ENCODE assay signal across 9 mouse cellular contexts in the genomic region with DNA sequence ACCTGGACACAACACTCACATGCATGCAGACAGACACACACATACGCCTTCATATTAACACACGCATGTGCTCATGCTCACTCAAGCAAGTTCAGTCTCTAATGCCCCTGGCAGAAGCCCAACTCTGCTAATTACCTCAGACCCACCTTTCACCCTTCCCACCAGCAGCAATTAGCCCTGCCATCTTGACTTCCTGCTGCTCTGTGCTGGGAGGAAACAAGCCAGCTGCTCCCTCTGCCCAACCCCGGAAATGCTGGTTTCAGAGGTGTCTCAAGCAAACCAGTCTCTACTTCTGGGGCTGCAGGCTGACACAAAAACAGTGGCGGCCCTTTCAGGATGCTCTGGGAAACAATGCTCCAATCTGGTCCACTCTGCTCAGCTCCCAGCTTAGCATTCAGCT. TPM values are rescaled to one million over a fixed set of nuclear protein-coding genes. Genes with fewer than 3 reads are reported as not detected.
DNase-seq lines count a peak whose midpoint lies in the region; ATAC-seq and TF ChIP-seq lines count a peak whose summit lies in the region.
"Had no signal": no experiment of that assay in that cellular context is flagged by ENCODE, and none has a peak within 500 bp of the region (broad histone marks: within the 10 kb centered on the region; RNA-seq: fewer than 3 reads in every experiment).

No protein-coding gene starts in this region.

- no peak overlapping the region for H3K27ac ChIP-seq in midbrain, postnatal 0 days (ENCODE audit: low read depth, low read length)
- H3K27ac ChIP-seq in midbrain, embryonic 15.5 days = no peak overlapping the region
- H3K27ac ChIP-seq in embryonic facial prominence, embryonic 15.5 days (replicated peaks) = peak overlapping the region; percentile 41; the same call in 1 of the 2 replicates

- H3K9ac ChIP-seq in midbrain, postnatal 0 days (replicated peaks; ENCODE audit: low read length, poor library complexity, severe bottlenecking) = no peak overlapping the region
- H3K9ac ChIP-seq in midbrain, embryonic 15.5 days = no peak overlapping the region
- H3K9ac ChIP-seq in embryonic facial prominence, embryonic 15.5 days = no peak overlapping the region

- DNase-seq in midbrain, postnatal 0 days (ENCODE audit: low spot score) = peak; percentile 80
- DNase-seq in liver = peak; percentile 27
- DNase-seq in spleen, adult 18-20 months = peak; percentile 59 to 68
- no peak for DNase-seq in layer of hippocampus, adult 11-12 months (ENCODE audit: low spot score)
- no peak for DNase-seq in layer of hippocampus, postnatal 25 days (ENCODE audit: extremely low spot score in 1 of 2, low spot score in 1 of 2)
- no peak for DNase-seq in right cerebral cortex, postnatal 25 days

- H3K4me2 ChIP-seq in midbrain, postnatal 0 days (ENCODE audit: low read depth, low read length, poor library complexity, severe bottlenecking) = no peak overlapping the region
- H3K4me2 ChIP-seq in midbrain, embryonic 15.5 days = no peak overlapping the region
- H3K4me2 ChIP-seq in embryonic facial prominence, embryonic 15.5 days (replicated peaks) = no peak overlapping the region

- H3K36me3 ChIP-seq in midbrain, postnatal 0 days (ENCODE audit: insufficient read depth, low read length) = no peaks in the 10 kb centered on the region
- H3K36me3 ChIP-seq in midbrain, embryonic 15.5 days (replicated peaks) = no peaks in the 10 kb centered on the region
- H3K36me3 ChIP-seq in embryonic facial prominence, embryonic 15.5 days = no peaks in the 10 kb centered on the region

- ATAC-seq in midbrain, postnatal 0 days (ENCODE audit: low FRiP score) = no peak; the same call in 1 of the 2 replicates
- ATAC-seq in midbrain, embryonic 15.5 days (replicated peaks) = no peak
- ATAC-seq in embryonic facial prominence, embryonic 15.5 days (ENCODE audit: insufficient number of reproducible peaks, low FRiP score, low TSS enrichment, low read depth) = no peak

- H3K4me3 ChIP-seq in midbrain, postnatal 0 days (ENCODE audit: low read depth, low read length) = no peak overlapping the region
- no peak overlapping the region for H3K4me3 ChIP-seq in midbrain, embryonic 15.5 days
- H3K4me3 ChIP-seq in embryonic facial prominence, embryonic 15.5 days (replicated peaks) = no peak overlapping the region
- H3K4me3 ChIP-seq: myocyte had no signal

- no peaks in the 10 kb centered on the region for H3K9me3 ChIP-seq in midbrain, postnatal 0 days (ENCODE audit: low read length)
- H3K9me3 ChIP-seq in midbrain, embryonic 15.5 days = no peaks in the 10 kb centered on the region
- no peaks in the 10 kb centered on the region for H3K9me3 ChIP-seq in embryonic facial prominence, embryonic 15.5 days (replicated peaks)

- H3K27me3 ChIP-seq in midbrain, postnatal 0 days (ENCODE audit: insufficient read depth, low read length) = no peaks in the 10 kb centered on the region
- no peaks in the 10 kb centered on the region for H3K27me3 ChIP-seq in midbrain, embryonic 15.5 days (replicated peaks)
- H3K27me3 ChIP-seq in embryonic facial prominence, embryonic 15.5 days = peaks cover 5% of the 10 kb centered on the region; the same call in 1 of the 2 replicates

- TF ChIP-seq CTCF in midbrain, postnatal 0 days (IDR thresholded peaks at IDR 0.05) = no peak

- H3K4me1 ChIP-seq in midbrain, postnatal 0 days (ENCODE audit: insufficient read depth, low read length) = peaks cover 9% of the 10 kb centered on the region; the same call in 1 of the 2 replicates
- H3K4me1 ChIP-seq in midbrain, embryonic 15.5 days = peaks cover 37% of the 10 kb centered on the region
- peaks cover 56% of the 10 kb centered on the region for H3K4me1 ChIP-seq in embryonic facial prominence, embryonic 15.5 days

- WGBS in midbrain, postnatal 0 days = 58% methylated on average over 4 of the region's 4 CpGs
- 47% methylated on average over 4 of the region's 4 CpGs for WGBS in midbrain, embryonic 15.5 days
- 47% methylated on average over 4 of the region's 4 CpGs for WGBS in embryonic facial prominence, embryonic 15.5 days

RNA-seq across cellular contexts. Expression of a gene that starts 12.9 kb away (rescaled TPM):
- 24.8 and 25.2 TPM in 2 replicates for total RNA-seq in midbrain, postnatal 0 days (2014; rRNA removed)
- 12.0 and 12.6 TPM in 2 replicates for polyA plus RNA-seq in midbrain, postnatal 0 days (2015; fragmentation: Nextera tagmentation; extraction: Ambion mirVana)
- 14.6 and 15.8 TPM in 2 replicates for polyA plus RNA-seq in midbrain, embryonic 15.5 days (2015; fragmentation: Nextera tagmentation; extraction: Ambion mirVana)
- 6.7 and 7.3 TPM in 2 replicates for polyA plus RNA-seq in embryonic facial prominence, embryonic 15.5 days (2015; fragmentation: Nextera tagmentation; extraction: Ambion mirVana)
- total RNA-seq in layer of hippocampus, postnatal 25 days (2021) = 10 to 100 TPM; 26.7 to 40.1 TPM

Comparison
In these comparisons a context has a peak if more than half of its experiments do, and no peak if none do; other contexts are left out.
1. DNase-seq: peak in midbrain, postnatal 0 days (single experiment), liver (single experiment) and spleen, adult 18-20 months (2 of 2); none in layer of hippocampus, adult 11-12 months (single experiment), layer of hippocampus, postnatal 25 days (0 of 2) and right cerebral cortex, postnatal 25 days (single experiment).